Mouse (Mus musculus): ENCODE data around the gene Gm20662. TPM values are rescaled to one million over a fixed set of nuclear protein-coding genes. Genes with fewer than 3 reads are reported as not detected.
A peak's percentile ranks its signal among the peaks of the same experiment; 100 is the strongest.

The Gm20662 gene
- polyA plus RNA-seq, 1 experiment: 1.7 TPM

DNA sequence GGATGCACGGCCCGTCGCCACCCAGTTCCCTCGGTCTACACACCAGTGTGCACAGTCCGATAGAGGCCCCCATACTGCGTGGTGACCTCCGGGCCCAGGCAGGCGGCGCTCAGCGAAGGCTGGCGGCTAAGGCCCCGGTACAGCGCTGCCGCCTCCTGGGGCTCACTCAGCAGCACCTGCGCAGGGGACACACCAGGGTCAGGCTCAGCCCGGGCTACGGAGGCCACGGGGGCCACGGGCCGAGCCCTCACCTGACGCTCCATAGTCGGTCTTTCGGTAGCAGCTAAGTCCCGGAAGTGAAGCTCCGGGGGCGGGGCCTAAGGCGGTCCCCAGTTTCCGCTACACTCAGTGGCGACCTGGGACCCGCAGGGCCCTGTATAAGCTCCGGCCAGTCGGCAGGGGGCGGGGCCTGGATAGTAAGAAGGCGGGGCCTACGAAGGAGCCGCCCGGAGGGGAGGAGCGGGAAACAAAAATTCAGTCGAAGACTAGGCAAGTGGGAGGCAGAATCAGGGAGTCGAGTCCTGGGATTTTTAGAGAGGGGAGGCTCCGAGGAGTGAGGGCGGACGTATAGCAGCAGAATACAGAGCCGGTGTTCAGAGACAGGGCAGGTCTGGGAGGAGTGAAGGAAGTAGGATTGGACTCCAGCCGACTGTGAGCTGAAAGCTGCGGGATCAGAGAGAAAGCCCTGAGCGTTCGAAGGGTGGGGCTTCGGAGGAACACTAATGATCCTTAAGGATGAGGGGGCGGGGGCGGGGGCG is 98.2 kb downstream of the Gm20662 start, which contains the start of gene Apeh:
TSS of gene Apeh (minus strand) at position 423 of the 758 bp plus-strand sequence.
- peak; percentile 87 to 98 for DNase-seq (ENCODE audit: low read depth in 1 of 2, low spot score in 2 of 2)
- peak within 1 kb of the TSS; percentile 70 for H3K27ac ChIP-seq (ENCODE audit: insufficient read depth, low read length)
- WGBS: under 1% methylated on average over 52 of the region's 52 CpGs
- peak; percentile 56 for TF ChIP-seq POLR2A (IDR thresholded peaks at IDR 0.05; ENCODE audit: low read depth, low read length)
- TF ChIP-seq CTCF (IDR thresholded peaks at IDR 0.05; ENCODE audit: extremely low read depth, insufficient read depth, insufficient read length, insufficient replicate concordance): no peak
- no peaks in the 10 kb centered on the region for H3K27me3 ChIP-seq (ENCODE audit: control insufficient read depth, insufficient read depth, low read length)
- H3K4me1 ChIP-seq (ENCODE audit: control insufficient read depth, insufficient read depth, insufficient read length): peaks cover 3% of the 10 kb centered on the region; the same call in 1 of the 2 replicates
- peak within 1 kb of the TSS; percentile 90 for H3K4me3 ChIP-seq (ENCODE audit: extremely low read depth, insufficient read depth, insufficient read length)
- H3K36me3 ChIP-seq (ENCODE audit: control insufficient read depth, insufficient read depth, low read length): peaks cover 31% of the 10 kb centered on the region

Other genes starting within 250 kb of the Gm20662 start
- 70.3 and 76.0 TPM in 2 replicates for gene Rbm5, start 225.4 kb upstream of the Gm20662 start, polyA plus RNA-seq (2012; rRNA removed)
- 10.2 and 12.4 TPM in 2 replicates for gene Rbm6, start 123.1 kb upstream of the Gm20662 start, polyA plus RNA-seq (2012; rRNA removed)
- gene Mon1a, start 108.2 kb upstream of the Gm20662 start, polyA plus RNA-seq (2012; rRNA removed): 23.4 and 29.3 TPM in 2 replicates
- 1.8 and 2.7 TPM in 2 replicates for gene Mst1r, start 89.5 kb upstream of the Gm20662 start, polyA plus RNA-seq (2012; rRNA removed)
- gene Actl11, start 67.9 kb upstream of the Gm20662 start, polyA plus RNA-seq (2012; rRNA removed): not detected in 2 replicates
- gene Camkv, start 60.7 kb upstream of the Gm20662 start, polyA plus RNA-seq (2012; rRNA removed): 0.07 and 0.08 TPM in 2 replicates
- 3.1 and 4.1 TPM in 2 replicates for gene Traip, start 46.2 kb upstream of the Gm20662 start, polyA plus RNA-seq (2012; rRNA removed)
- 182 and 209 TPM in 2 replicates for gene Uba7, start 20.8 kb upstream of the Gm20662 start, polyA plus RNA-seq (2012; rRNA removed)
- gene Gm20661, start 13.3 kb upstream of the Gm20662 start, polyA plus RNA-seq (2012; rRNA removed): 0.18 and 0.31 TPM in 2 replicates
- gene Inka1, start 10.5 kb upstream of the Gm20662 start, polyA plus RNA-seq (2012; rRNA removed): 19.8 and 25.9 TPM in 2 replicates
- 2.2 and 2.9 TPM in 2 replicates for gene Cdhr4, start 3.9 kb upstream of the Gm20662 start, polyA plus RNA-seq (2012; rRNA removed)
- 118 and 161 TPM in 2 replicates for gene Ip6k1, start 6.2 kb downstream of the Gm20662 start, polyA plus RNA-seq (2012; rRNA removed)
- gene Gmppb, start 52.9 kb downstream of the Gm20662 start, polyA plus RNA-seq (2012; rRNA removed): 11.6 and 13.5 TPM in 2 replicates
- 2.2 and 2.8 TPM in 2 replicates for gene Amigo3, start 56.8 kb downstream of the Gm20662 start, polyA plus RNA-seq (2012; rRNA removed)
- gene Mst1, start 84.1 kb downstream of the Gm20662 start, polyA plus RNA-seq (2012; rRNA removed): 1.5 and 1.6 TPM in 2 replicates
- gene Rnf123, start 87.0 kb downstream of the Gm20662 start, polyA plus RNA-seq (2012; rRNA removed): 213 and 224 TPM in 2 replicates
- 136 and 157 TPM in 2 replicates for gene Apeh, start 98.3 kb downstream of the Gm20662 start, polyA plus RNA-seq (2012; rRNA removed)
- 0.57 and 0.67 TPM in 2 replicates for gene Bsn, start 194.0 kb downstream of the Gm20662 start, polyA plus RNA-seq (2012; rRNA removed)